Mouse (Mus musculus) testis, postnatal 14 days (tissue): ENCODE data around the gene Smox.

Source experiments
- DNase-seq: peaks from one replicate; pipeline ENCODE4 v3.0.0; 2021; ENCODE audit warnings: low spot score

Gene Smox

DNA sequence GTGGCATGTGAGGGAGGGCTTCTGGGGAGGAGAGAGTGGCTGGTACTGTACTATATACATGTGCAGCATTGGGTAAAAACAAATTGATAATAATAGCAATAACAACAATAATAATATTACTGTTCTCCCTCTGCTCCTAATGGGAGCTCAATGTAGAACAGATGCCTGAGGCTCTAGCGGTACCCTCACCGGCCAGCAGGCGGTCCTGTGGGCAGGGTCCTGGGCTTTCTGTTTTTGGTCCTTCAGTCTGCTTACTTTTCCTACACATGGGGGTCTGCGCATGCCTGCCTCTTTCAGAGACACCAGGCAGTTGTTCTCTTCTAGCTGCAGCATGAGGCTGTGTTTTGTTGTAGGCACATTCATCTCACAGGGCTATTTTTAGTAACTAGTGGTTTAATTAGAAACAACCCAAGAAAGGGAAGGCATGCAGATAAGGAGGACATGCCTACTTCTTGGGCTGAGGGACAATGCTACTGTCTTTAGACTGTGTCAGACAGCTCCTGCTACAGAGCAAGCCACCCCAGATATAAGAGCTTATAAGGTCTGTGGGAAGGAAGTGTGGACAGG lies 22.8 kb downstream of the Smox start:
- no peak for DNase-seq

DNA sequence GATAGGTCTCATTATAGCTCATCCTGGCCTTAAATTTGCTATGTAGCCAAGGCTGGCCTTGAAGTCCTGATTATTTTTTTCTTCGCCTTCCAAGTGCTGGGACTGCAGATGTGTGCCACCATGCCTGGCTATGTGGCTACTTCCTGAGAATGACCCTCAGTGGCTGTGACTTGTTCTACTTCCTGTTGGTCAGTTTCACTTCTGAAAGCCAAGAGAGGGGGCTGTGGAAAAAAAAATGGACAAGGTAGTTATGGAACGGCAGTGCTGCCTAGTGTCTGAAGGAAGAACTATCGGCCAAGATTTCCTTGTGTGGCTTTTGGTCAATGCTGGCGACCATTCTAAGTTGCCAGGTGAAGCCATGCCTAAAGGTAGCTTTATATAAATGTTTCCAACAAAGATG lies 26.3 kb downstream of the Smox start:
- DNase-seq = no peak

DNA sequence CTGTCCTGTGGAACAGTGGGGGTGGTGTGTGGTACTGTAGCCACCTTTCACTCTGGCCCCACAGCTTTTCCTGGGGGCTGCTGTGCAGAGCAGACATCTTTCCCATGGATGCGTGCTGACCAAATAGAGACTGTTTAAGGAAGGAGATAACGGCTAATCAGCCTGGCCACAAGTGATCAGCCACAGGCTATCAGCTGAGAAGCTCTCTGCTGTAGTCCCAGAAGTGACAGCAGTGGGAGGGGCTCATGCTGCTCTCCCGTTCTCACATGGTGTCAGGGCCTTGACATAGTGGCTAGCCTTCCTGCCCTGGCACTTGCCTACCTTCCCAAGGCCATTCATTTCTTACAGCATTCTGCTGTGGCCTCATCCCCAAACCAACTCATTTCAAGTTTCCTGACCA lies 27.5 kb downstream of the Smox start:
- DNase-seq = peak; percentile 36

DNA sequence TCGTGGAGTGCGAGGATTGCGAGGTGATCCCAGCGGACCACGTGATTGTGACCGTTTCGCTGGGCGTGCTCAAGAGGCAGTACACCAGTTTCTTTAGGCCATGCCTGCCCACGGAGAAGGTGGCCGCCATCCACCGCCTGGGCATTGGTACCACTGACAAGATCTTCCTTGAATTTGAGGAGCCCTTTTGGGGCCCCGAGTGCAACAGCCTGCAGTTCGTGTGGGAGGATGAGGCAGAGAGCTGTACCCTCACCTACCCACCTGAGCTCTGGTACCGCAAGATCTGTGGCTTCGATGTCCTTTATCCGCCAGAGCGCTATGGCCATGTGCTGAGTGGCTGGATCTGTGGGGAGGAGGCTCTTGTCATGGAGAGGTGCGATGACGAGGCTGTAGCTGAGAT lies 29.4 kb downstream of the Smox start:
- no peak for DNase-seq

DNA sequence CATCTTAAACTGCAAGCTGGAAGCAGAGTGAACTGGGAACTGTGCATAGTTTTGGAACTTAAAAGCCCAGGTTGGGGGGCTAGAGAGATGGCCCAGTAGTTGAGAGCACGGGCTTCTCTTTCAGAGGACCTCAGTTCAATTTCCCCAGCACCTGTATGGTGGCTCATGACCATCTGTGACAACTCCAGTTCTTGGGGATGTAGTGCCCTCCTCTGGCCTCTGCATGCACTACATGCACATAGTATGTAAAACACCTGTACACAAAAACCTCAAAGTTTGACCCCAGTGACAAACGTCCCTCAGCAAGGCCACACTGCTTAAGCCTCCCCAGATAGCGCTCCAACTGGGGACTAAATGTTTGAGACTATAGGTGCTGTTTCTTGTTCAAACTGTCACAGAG lies 35.8 kb downstream of the Smox start:
- no peak for DNase-seq

DNA sequence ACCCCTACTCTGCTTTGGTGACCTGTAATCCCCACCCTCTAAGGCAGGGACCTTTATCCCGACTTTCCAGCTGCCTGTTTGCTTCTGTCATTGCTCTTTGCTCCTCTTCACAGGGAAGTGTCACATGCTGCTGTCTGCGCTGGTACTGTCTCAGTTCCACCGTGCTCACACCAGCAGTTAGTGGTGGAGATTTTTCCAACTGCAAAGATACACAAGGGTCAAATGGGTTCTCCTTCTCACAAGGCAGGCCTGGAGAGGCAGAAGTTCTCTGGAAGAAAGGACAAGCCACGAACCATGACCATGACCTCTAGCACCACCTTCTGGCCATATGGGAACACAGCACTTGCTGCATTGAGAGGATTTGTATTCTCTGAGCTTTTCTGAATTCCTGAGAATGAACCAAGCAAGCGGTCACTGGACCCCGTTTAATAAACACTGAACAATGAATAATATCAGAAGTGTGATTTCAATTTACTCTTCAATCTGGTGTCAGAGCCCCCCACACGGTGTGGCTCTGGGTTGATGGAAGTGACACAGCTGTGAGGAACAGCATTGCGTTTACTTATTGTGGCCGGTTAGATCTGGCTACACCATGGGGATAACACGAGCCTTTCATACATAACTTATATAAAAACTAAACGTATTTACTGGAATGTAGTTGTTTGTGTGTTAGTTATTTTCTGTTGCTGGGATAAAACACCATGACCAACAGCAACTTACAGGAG lies 38.8 kb downstream of the Smox start:
- DNase-seq = peak; percentile 29

DNA sequence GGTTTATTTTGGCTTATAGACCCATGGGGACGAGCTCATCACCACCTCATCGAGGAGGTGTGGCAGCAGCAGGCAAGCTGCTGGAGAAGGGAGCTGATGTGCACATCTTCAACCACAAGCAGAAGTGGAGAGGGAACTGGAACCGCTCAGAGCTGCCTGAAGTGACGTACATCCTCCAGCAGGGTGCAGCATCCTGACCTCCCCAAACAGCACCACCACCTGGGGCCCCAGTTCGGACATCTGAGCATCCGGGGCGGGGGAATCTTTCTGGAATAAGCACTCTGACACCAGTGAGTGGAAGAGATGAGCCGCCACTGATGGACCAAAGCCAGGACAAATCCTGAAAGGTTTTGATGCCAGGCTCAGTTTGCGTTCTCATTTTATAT lies 39.3 kb downstream of the Smox start:
- DNase-seq = no peak

DNA sequence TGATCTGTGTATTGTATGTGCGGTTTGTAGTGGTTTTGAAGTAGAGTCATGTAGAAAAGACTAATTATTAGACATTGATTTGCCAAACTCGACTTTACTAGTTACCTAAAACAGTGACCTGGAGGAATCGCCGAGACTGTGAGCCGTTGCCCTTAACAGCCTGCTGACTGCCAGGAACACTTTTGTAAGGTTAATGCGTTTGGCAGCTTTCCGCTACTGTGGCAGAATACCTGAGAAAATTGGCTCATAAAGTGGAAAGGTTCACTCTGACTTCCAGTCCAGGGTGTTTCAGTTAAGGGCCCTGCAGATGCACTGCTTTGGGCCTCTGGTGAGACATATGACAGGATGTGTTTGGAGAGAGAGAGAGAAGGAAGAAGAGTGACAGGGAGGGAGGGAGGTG lies 40.0 kb downstream of the Smox start:
- no peak for DNase-seq

DNA sequence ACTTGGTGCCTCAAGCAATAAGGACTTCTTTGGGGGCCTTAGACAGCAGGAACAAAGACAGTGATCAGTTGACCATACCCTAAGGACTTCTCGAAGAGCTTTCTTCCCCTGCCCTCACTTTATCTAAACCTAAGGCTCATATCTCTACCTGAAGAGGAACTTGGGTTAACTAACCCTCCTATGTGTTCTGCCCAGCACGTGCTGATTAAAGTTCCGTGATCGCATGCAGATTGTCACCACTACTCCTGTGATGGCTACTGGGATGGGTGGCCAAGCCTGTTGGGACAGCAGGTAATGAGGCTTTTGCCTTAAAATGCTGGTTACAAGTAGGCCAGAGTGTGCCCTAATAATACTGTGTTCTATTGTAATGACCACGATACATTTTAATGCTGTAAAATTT lies 43.9 kb downstream of the Smox start:
- no peak for DNase-seq

DNA sequence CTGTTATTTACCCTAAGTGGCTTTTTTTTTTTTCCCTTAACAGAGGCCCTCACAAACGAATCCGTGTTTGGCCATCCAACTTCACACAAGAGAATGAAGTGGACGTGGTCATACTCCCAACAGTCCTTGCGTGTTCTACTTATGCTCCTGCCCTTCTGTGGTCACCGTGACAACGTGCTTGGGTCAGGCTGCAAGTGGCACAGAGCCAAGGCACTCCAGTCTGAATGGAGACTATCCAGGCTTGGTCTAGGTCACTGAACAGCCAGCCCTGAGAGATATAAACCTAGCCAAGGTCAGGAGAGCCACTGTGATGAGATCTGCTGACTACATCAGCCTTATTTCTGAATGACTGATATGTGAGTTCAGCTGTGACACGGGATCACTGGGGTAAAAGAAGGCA lies 47.0 kb downstream of the Smox start:
- no peak for DNase-seq

DNA sequence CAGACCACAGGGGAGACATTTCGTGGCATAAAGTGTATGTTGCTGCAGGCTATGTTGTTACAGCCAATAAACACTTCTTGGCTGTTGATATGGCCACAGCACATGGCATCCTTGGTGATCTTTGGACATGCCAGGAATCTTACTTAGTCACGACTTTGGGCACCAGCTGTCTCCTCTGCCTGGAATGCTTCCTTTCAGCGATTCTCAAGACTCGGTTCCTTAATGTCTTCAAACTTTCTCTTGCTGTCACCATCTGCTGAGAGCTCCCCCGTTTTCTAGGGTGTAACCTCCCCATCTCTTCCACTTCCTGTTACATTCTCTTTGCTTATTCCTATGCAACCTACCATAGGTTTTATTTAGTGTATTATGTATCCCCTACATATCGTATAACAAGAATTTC lies 48.5 kb downstream of the Smox start:
- no peak for DNase-seq

DNA sequence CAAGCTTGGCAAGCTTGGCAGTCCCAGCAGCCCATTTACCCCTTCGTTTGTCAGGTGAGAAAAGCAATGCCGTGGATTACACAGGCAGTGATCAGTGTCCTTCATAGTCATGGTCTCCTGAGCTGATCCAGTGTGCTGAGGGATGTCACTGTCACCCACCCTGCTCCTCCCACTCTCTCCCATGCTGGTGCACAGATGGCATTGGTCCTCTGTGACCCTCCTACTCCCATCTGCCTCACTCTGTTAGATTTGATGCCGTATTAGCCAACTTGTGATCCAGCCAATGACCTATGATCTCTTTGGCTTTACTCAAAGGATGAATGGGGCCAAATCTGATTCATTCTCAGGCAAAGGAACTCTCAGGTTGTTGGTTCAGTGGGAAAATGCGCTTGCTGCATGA lies 50.4 kb downstream of the Smox start:
- DNase-seq = no peak

DNA sequence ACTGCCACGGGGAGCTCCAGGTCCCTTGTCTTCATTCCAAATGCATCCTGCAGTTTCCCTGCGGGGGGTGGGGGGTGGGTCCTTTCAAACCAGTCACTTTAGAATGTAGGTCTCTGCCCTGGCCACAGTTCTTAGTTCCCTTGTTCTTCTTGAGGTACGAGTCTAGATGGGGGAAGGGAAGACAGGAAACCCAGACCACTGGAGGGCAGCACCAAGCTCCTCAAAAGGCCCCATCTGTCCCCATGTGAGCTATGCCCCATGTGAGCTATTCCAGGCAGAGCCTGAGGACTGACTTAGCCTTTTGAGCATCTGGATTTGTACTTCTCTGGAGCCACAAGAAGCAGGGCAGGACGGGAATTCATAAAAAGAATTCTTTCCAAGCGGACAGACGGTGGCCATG lies 51.2 kb downstream of the Smox start:
- DNase-seq = no peak

DNA sequence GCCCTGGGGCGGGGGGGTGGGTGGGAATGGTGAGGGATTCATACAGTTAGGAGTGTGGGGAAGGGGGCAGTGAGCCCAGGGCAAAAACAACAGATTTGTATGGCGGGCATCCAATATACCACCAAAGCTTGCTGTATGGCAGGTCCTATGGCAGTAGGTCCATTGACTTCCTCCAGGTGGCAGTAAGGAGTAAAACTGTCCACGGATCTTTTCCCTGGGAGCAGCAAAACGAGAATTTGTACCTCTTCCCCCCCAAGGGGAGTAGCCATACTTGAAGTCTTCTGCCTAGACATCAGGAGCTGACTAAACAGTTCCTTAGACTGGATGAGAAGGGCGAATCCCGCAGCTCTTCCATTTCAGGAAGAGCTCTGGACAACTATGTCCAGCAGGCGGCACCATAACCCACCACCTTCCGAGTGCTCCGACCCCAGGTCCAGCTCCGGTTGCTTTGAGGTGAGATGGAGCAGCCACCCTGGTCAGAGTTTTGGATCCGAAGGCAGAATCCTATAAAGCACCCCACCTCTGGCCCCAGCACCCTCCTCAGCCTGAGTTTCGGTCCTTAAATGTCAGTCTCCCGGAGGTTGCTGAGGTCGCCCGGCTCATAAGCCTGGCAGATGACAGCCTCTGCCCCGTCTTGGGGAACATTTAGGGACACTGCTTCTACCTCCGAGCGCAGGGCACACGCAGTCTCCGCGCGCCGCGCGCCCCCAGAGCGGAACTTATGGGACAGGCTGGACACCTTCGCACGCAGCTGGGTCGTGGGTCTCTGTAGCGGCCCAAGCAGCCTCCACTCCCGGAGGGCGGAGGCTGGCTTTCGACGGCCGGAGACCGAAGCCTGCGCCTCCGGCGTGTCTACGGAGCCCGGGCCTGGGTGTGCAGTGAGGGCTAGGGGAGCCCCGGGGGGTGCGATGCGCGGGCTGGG lies 54.4 kb downstream of the Smox start:
- DNase-seq = peak; percentile 49

DNA sequence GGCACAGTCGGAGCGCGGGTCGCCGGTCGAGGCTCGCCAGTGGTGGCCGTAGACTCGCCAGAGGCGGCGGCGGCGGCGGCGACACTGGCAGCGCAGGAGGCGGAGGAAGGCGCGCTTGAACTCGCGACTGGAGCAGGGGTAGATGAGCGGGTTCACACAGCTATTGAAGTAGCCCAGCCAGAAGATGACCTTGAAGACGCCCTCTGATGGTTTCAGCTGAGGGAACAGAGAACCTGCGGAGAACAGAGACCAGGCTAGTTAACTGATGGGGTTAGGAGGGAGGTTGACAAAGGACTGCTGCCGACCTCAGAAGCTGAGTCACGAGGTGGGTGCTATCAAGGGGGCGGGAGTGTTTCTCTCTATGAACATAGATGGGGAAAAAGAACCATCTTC lies 55.0 kb downstream of the Smox start:
- DNase-seq = no peak

DNA sequence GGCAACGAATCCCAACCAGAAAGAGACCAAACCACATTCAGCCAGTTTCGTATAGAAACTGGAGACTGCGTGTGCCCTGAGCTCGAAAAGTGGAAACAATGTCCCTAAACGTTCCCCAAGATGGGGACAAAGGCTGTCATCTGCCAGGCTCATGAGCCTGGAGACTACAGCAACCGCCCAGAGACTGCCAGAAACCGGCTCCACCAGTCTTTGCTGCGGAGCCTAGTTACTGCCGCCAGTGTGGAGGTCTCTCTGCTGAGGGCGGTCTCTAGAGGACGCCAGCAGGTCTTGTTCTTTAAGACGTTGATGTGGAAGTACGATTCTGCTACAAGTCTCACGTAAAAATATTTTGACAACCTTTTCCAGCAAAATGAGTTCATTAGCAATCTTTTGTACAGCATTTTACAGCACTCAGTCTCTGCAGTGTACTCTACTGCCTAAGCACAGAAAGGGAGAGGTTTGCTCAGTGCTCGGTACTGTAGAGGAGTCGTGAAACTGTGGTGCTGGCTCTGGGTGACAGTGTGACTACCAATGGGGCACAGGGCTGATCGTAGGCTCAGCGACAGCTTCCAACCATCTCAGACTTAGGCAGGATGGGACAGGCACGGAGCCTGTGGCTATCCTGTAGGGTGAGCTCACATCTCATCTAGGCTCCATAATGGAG lies 55.6 kb downstream of the Smox start:
- no peak for DNase-seq

DNA sequence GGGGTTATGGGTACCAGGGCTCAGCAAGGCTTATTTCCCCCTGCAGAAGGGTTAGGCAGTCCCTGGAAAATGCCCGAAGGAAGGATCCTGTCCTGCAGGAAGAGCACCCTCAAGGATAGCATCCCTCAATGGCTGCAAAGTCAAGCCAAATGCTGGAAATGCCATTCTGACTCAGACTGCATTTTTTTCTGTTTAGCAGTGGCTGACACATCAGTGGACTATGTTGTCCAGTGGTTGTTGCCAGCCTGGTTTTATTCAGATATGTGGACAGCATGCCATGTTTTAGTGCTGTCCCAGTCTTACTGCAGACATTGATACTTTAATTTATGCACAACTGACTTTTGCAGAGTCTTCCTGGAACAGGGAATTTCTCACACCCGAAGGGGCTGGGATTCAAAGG lies 57.0 kb downstream of the Smox start:
- DNase-seq = no peak

DNA sequence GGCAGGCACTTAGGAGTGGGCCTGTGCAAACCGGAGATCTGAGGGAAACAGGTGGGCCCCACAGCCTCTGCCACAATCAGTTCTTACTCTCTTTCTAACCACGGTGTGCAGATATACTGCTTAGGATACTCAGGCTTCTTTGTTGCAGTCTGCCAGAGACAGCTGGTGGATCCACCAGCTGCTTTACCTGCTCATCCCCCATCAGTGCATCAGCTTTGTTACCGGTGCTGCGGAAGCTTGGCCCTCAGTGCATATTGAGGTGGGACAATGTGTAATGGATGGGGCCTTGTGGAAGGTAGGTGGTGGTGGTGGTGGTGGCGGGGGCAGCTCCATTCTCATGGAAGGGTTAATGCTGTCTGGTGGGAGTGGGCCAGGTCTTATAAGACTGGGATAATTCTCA lies 57.8 kb downstream of the Smox start:
- no peak for DNase-seq

DNA sequence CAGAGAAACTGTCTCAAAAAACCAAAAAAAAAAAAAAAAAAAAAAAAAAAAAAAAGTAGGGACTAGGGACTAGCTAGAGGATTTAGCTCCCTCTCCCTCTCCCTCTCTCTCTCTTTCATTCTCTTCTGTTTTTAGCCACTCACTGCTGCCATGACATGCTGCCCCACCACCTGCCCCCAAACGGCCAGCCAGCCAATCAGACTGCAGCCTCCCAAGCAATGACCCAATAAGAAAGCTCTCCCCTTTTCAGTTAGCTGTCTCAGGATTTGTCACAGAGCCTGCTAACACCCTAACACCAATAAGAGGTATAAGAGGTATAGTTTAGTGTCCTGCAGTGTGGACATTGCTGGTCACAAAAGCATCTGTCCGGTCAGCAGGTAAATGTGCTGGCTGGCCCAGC lies 59.2 kb downstream of the Smox start:
- DNase-seq = no peak

DNA sequence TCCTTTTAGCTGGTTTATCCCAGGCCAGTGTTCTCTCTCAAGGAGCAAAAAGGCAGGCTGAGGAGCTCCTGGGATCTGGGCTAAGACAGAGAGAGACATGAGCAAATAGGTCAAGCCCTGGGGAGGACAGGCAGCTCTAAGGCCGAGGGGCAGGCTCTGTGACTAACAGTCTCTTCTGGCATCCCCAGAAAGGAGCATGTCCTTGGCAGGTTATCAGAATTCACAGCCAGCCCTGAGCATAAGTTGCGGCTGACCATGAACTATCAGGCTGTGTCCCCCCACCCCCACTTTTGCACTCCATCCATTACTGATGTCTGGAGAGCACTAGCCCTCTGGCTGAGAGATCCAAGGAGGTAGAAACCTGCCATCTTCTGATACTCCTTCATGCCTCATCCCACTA lies 59.6 kb downstream of the Smox start:
- DNase-seq = no peak

DNA sequence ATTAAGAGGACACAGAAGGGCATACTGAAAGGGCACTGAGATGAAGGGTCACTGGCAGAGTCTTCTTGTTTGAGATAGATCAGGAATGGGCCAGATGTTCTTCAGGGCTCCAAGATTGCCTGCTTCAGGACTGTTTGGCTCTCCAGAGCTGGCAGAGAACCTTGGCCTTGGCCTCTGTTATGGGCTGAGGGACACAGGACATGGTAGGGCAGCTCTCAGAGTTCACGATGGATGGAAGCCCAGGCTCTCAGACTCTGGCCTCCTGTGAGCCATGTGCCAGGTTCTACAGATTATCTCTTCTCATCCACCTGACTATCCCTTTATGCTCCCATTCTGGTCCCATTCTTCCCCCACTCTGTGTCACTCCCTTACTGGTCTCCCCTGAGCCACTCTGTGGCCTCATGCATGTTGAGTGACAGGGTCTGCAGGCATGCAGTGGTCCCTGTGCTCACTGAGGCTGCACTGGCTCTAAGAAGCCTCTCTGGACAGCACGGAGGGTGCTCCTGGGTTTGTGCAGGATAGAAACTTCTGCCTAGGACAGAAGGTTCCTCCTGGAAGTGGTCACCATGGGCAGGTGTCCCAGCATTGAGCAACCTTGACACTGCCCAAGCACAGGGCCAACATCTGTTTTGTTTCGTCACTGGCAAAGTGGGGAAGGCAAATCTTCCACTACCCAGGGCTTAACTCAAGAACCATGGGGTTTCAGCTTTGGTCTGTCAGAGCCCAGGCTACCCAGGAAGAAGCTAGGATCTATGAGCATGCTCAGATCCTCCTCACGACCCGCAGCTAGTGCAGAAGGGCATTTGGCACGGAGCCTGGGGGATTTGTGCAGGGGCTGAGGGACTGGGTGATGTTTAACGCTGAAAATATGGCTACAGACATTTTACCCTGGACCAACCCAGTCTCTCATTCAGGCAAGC lies 60.7 kb downstream of the Smox start:
- no peak for DNase-seq
